Mouse (Mus musculus) stomach, embryonic 14.5 days (tissue): Measurements from ENCODE around the gene Olfr1009. TPM values are rescaled to one million over a fixed set of nuclear protein-coding genes. Genes with fewer than 3 reads are reported as not detected.

Source experiments
- ATAC-seq: fragments of 200-750 bp; cut with Nextera tagmentation; 2 replicates; pipeline ENCODE4 v1.8.0; 2017; ENCODE audit warnings: low read depth, moderate TSS enrichment; ENCODE audit not compliant: insufficient number of reproducible peaks, insufficient read depth, low FRiP score
- H3K27ac ChIP-seq: fragments of 300-500 bp; sonication (generic); 2 replicates; pipeline ENCODE4 v1.5.1; 2014; ENCODE audit warnings: mild to moderate bottlenecking, low read length, moderate library complexity, mixed read lengths
- H3K27me3 ChIP-seq: fragments of 300-500 bp; sonication (generic); 2 replicates; pipeline ENCODE4 v1.6.1; 2014; ENCODE audit warnings: low read length, control low read depth, mixed read lengths; ENCODE audit not compliant: control insufficient read depth, insufficient read depth
- H3K36me3 ChIP-seq: fragments of 300-500 bp; sonication (generic); 2 replicates; pipeline ENCODE4 v1.6.1; 2014; ENCODE audit warnings: mild to moderate bottlenecking, control low read depth, low read length, moderate library complexity, mixed read lengths; ENCODE audit not compliant: control insufficient read depth, insufficient read depth
- H3K4me1 ChIP-seq: fragments of 300-500 bp; sonication (generic); 2 replicates; pipeline ENCODE4 v1.6.1; 2014; ENCODE audit warnings: low read length, control low read depth, mixed read lengths; ENCODE audit not compliant: control insufficient read depth, insufficient read depth
- H3K4me2 ChIP-seq: fragments of 300-500 bp; sonication (generic); replicated peaks from 2 replicates; pipeline ENCODE4 v1.6.1; 2014; ENCODE audit warnings: low read depth, low read length, control low read depth
- H3K4me3 ChIP-seq: fragments of 300-500 bp; sonication (generic); 2 replicates; pipeline ENCODE4 v1.5.1; 2014; ENCODE audit warnings: low read depth, low read length, control low read depth
- H3K9ac ChIP-seq: fragments of 300-500 bp; sonication (generic); replicated peaks from 2 replicates; pipeline ENCODE4 v1.6.1; 2014; ENCODE audit warnings: low read depth, mild to moderate bottlenecking, control low read depth, low read length, moderate library complexity, mixed read lengths
- H3K9me3 ChIP-seq: fragments of 300-500 bp; sonication (generic); 2 replicates; pipeline ENCODE4 v1.6.1; 2016; ENCODE audit warnings: low read depth, low read length, control low read depth; ENCODE audit not compliant: control insufficient read depth
- polyA plus RNA-seq: library from polyadenylated mRNA; unstranded; fragments of >200 nt; fragmentation: Nextera tagmentation; extraction: Ambion mirVana; gene quantifications from 2 replicates; pipeline ENCODE4 v1.2.1, GENCODE M21; 2014

The Olfr1009 gene
- polyA plus RNA-seq, 1 experiment from 2014 or later, result not detected

DNA sequence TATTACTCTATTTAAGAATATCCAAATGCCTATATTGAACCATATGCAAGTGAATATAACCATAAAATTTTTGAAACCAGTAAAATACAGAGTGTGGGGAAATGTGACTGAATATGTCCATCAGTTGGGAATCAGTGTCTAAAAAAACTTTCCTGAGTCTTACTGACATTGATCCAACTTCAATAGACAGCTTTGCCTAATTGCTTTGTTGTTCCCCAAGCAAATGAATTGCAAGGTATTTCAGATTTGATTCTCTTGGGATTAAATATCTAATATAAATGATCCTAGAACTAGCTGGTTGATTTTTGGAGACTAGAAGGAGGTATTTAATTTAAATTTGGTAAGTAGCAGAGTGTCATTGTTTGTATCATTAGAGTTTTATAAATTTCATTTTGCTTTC, 57.2 kb downstream of the Olfr1009 start, which contains the start of gene Olfr1014:
Gene Olfr1014 (plus strand): TSS at position 301 of the 400 bp plus-strand sequence.
- no peaks in the 10 kb centered on the region for H3K9me3 ChIP-seq
- H3K4me1 ChIP-seq, result no peaks in the 10 kb centered on the region
- H3K4me3 ChIP-seq, result no peak within 1 kb of the TSS
- no peak for ATAC-seq
- no peak within 1 kb of the TSS for H3K27ac ChIP-seq
- H3K27me3 ChIP-seq, result no peaks in the 10 kb centered on the region
- H3K4me2 ChIP-seq, result no peak within 1 kb of the TSS
- H3K36me3 ChIP-seq, result no peaks in the 10 kb centered on the region
- no peak within 1 kb of the TSS for H3K9ac ChIP-seq

Other genes starting within 250 kb of the Olfr1009 start
- 3.3 and 3.4 TPM in 2 replicates for gene 4833423E24Rik, start 196.4 kb upstream of the Olfr1009 start, polyA plus RNA-seq
- not detected in 2 replicates for gene Olfr996, start 136.2 kb upstream of the Olfr1009 start, polyA plus RNA-seq
- not detected in 2 replicates for gene Olfr998, start 126.5 kb upstream of the Olfr1009 start, polyA plus RNA-seq
- not detected in 2 replicates for gene Olfr1000, start 103.5 kb upstream of the Olfr1009 start, polyA plus RNA-seq
- not detected in 2 replicates for gene Olfr1002, start 64.7 kb upstream of the Olfr1009 start, polyA plus RNA-seq
- gene Olfr154, start 51.0 kb upstream of the Olfr1009 start, polyA plus RNA-seq, result not detected in 2 replicates
- gene Olfr1006, start 36.7 kb upstream of the Olfr1009 start, polyA plus RNA-seq, result not detected in 2 replicates
- not detected in 2 replicates for gene Olfr1008, start 26.0 kb upstream of the Olfr1009 start, polyA plus RNA-seq
- not detected in 2 replicates for gene Olfr1012, start 47.3 kb downstream of the Olfr1009 start, polyA plus RNA-seq
- gene Olfr1013, start 51.7 kb downstream of the Olfr1009 start, polyA plus RNA-seq, result not detected in 2 replicates
- not detected in 2 replicates for gene Olfr1014, start 57.3 kb downstream of the Olfr1009 start, polyA plus RNA-seq
- not detected in 2 replicates for gene Olfr1015, start 66.6 kb downstream of the Olfr1009 start, polyA plus RNA-seq
- gene Olfr1016, start 87.1 kb downstream of the Olfr1009 start, polyA plus RNA-seq, result not detected in 2 replicates
- gene Olfr1018, start 103.1 kb downstream of the Olfr1009 start, polyA plus RNA-seq, result not detected in 2 replicates
- not detected in 2 replicates for gene Olfr1019, start 130.1 kb downstream of the Olfr1009 start, polyA plus RNA-seq
- not detected in 2 replicates for gene Olfr1020, start 131.6 kb downstream of the Olfr1009 start, polyA plus RNA-seq
- not detected in 2 replicates for gene Olfr1022, start 153.2 kb downstream of the Olfr1009 start, polyA plus RNA-seq
- not detected in 2 replicates for gene Olfr1023, start 170.2 kb downstream of the Olfr1009 start, polyA plus RNA-seq
- not detected in 2 replicates for gene Olfr1024, start 189.6 kb downstream of the Olfr1009 start, polyA plus RNA-seq
- not detected in 2 replicates for gene Olfr1025-ps1, start 199.8 kb downstream of the Olfr1009 start, polyA plus RNA-seq
- not detected in 2 replicates for gene Olfr1026, start 206.1 kb downstream of the Olfr1009 start, polyA plus RNA-seq
- not detected in 2 replicates for gene Olfr1028, start 235.0 kb downstream of the Olfr1009 start, polyA plus RNA-seq